Comparison of ENCODE assay signal across 1 mouse cellular context in genomic region chr2:177499182-177499581, GRCm38 (mm10). TPM values are rescaled to one million over a fixed set of nuclear protein-coding genes. Genes with fewer than 3 reads are reported as not detected.
"Had no signal": no experiment of that assay in that cellular context is flagged by ENCODE, and none has a peak within 500 bp of the region (broad histone marks: within the 10 kb centered on the region; RNA-seq: fewer than 3 reads in every experiment).

No protein-coding gene starts in this region.

RNA-seq across cellular contexts. Expression of gene Gm14403, which starts 1.2 kb away (rescaled TPM):
- total RNA-seq: monocyte, adult 5-6 weeks had no signal
